Mouse (Mus musculus) adrenal gland, postnatal 36 days (tissue): ENCODE data around the gene Slc25a36. TPM values are rescaled to one million over a fixed set of nuclear protein-coding genes. Genes with fewer than 3 reads are reported as not detected.
A peak's percentile ranks its signal among the peaks of the same experiment; 100 is the strongest.

Experiments
- DNase-seq, 2 experiments: peaks; one replicate each; pipeline ENCODE4 v3.0.0; 2021; ENCODE audit warnings: mixed read lengths in 1 of 2
- total RNA-seq, 2 experiments: library from RNA; stranded (reverse); gene quantifications; 2 replicates each; pipeline ENCODE4 v1.2.3; 2021

The Slc25a36 gene
- total RNA-seq, 2 experiments from 2014 or later = 65.0 to 79.6 TPM

DNA sequence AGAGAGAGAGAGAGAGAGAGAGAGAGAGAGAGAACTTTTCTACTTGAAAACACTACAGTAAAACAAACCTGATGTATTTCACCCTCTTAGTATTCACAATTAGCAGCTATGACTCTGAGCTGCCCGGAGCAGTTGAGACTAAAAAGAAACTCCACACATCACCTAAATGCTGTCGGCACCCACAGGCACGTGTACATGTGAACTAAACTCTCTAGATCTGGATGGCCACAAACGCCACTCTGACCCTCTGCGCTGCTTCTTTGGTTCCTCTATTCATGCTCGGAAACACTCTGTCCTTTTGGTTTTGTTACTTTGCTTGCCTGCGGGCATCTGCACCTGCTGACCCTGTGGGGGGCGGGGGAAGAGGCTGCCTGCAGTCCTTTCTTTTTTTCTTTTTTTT is 69.3 kb downstream of the Slc25a36 start:
- DNase-seq = no peak

DNA sequence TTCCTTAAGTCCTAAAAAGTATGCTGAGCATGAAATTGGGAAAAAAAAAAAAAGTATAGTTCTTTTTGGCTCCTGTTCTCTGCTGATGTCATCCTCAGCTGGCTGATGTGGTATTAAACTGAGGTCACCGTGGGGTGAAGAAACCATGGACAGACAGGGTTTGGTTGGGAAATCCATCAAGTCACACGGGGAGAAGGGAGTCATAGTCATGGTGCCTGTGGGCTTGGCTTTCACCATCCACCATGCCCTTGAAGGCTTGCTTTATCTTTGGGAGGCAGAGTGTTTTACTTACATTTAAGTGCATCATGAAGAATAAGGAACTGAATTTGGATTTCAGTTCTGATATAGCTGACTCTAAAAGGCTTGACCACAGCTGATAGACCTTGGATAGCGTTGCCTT is 72.9 kb downstream of the Slc25a36 start:
- peak in 1 of 2 experiments; percentile 10 for DNase-seq

DNA sequence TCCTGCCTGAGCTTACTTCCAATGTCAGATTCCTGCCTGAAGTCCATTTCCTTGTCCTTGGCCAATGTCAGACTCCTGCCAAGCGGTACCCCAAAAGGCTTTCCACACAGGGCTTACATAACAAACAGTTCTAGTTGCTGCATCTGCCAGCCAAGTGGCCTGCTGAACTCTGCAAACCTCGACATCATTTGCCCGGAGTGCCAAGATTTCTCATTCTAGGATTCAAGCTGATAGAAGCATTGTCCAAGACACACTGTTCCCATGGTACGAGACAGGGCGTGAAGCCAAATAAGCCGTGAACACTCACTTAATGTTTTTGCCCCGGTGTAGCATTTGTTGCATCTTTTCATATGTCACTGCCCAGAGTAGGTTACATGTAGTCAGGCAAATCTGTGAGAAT is 74.3 kb downstream of the Slc25a36 start:
- DNase-seq = no peak

DNA sequence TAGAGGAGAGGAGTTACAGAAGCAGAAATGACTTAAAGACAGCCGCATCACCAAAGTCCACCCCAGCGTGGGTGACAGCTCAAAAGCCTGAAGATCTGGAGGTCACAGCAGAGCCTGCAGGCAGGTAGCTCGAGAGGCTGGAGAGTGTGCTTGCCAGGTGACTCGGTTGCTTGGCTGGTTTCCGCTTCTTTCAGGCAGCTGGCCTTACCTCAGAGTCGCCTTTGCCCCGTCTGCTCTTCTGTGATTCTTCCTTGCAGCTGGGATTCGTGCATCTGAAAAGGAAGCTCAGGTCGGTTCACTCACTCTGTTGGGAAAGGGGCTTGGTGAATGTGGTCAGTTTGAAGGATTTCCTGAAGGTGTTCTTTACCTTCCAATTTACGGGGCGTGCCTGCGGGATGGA is 83.6 kb downstream of the Slc25a36 start:
- DNase-seq = no peak

DNA sequence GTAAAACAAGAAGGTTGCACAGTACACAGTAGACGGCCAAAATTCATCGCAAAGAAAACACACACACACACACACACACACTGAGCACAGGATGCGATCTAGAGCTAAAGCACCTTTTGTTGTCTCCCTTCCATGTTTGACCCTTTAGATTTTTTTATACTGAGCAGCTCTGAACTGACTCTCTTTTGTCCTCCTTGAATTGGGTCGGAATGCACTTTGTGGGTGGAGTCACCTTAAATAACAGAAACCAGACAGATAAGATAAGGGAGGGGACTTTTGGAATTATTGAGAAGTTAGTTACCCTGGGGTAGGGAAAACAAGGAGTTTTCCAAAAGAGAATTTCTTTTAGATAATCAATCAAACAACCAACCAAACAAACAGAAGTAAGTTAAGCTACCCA is 85.0 kb downstream of the Slc25a36 start:
- DNase-seq = no peak

Other genes with a start within 250 kb of the Slc25a36 start
- gene Pxylp1, start 218.5 kb downstream of the Slc25a36 start, total RNA-seq = 1 to 10 TPM; 7.8 to 8.7 TPM
- under 1 TPM; 0.93 to 0.99 TPM for gene Spsb4, start 92.3 kb downstream of the Slc25a36 start, total RNA-seq